Mouse (Mus musculus): ENCODE data around the gene Aasdhppt. TPM values are rescaled to one million over a fixed set of nuclear protein-coding genes. Genes with fewer than 3 reads are reported as not detected.

Gene Aasdhppt
- 30.1 and 30.7 TPM in 2 replicates for polyA plus RNA-seq (2015; fragmentation: Nextera tagmentation; extraction: Ambion mirVana)

DNA sequence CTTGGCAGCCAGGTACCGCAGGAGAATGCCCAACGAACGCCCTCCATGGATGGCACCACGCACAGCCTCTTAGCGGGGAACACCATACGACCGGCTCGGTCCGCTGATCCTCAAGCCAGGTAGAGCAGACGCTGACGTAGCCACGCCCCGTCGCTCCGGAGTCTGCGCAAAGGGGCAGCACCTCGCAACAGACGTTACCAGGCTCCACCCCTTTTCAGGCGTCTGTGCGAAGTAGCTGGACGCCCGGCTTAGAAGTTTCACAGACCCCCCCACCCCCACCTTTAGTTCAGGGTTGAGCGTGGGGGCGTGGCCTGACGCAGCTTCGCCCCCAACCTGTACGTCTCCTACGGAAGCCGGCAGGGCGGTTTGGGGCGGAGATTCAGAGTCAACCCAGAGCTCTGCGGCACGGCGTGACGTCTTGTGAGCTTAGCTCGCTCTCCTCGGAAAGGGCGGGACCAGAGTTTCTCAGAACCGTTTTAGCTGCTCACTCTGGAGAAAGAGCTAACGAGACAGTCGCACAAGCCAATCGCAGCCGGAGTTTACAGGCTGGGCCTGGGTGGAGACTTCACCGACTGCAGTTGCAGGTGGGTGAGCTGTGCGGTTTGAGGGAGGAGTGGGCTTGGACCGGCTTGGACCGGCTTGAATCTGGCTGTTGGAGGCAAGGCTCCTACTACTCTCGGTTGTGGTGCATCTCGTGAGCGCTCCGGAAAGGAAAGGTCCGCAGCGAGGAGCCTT is at the start of gene Aasdhppt, which contains the start of gene Kbtbd3:
TSS of gene Aasdhppt (minus strand) at position 121 of the 735 bp plus-strand sequence.
TSS of gene Kbtbd3 (plus strand) at position 483 of the 735 bp plus-strand sequence.
- peak; percentile 99 for ATAC-seq (ENCODE audit: low FRiP score, low read depth)
- Histone ChIP-seq H3K9me3 (no peaks in the 10 kb centered on the region), H3K9ac (peak within 1 kb of the TSS; percentile 79), H3K4me2 (peak within 1 kb of the TSS; percentile 70), H3K27ac (replicated peaks) (peak within 1 kb of the TSS; percentile 91), H3K4me3 (peak within 1 kb of the TSS; percentile 80), H3K36me3 (peaks cover 4% of the 10 kb centered on the region; the same call in 1 of the 2 replicates), H3K4me1 (replicated peaks) (peaks cover 26% of the 10 kb centered on the region), H3K27me3 (no peaks in the 10 kb centered on the region)
- under 1% methylated on average over 53 of the region's 53 CpGs for WGBS

DNA sequence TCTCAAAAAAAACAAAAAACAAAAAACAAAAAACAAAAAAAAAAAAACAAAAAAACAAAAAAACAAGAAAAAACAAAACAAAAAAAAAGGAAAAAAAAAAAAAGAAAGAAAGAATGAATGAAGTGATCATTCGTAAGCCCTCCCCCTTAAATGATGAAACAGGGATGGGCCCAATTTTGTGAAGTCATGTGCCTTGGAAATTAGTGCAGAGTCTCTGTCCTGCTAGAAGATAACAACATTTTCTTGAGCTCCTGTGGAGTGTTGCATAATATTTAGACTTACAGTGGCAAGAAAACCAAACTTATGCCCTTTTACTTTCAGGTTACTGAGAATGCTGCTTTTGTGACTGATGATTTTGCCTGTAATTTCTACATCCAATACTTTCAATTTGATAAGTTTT is 43.9 kb upstream of the Aasdhppt start:
- Histone ChIP-seq H3K36me3 (no peaks in the 10 kb centered on the region), H3K4me3 (no peak overlapping the region), H3K9ac (no peak overlapping the region), H3K4me1 (replicated peaks) (no peaks in the 10 kb centered on the region), H3K9me3 (no peaks in the 10 kb centered on the region), H3K27me3 (no peaks in the 10 kb centered on the region), H3K4me2 (no peak overlapping the region), H3K27ac (replicated peaks) (no peak overlapping the region)
- no peak for ATAC-seq (ENCODE audit: low FRiP score, low read depth)
- 97% methylated on average over 1 of the region's 1 CpGs for WGBS

DNA sequence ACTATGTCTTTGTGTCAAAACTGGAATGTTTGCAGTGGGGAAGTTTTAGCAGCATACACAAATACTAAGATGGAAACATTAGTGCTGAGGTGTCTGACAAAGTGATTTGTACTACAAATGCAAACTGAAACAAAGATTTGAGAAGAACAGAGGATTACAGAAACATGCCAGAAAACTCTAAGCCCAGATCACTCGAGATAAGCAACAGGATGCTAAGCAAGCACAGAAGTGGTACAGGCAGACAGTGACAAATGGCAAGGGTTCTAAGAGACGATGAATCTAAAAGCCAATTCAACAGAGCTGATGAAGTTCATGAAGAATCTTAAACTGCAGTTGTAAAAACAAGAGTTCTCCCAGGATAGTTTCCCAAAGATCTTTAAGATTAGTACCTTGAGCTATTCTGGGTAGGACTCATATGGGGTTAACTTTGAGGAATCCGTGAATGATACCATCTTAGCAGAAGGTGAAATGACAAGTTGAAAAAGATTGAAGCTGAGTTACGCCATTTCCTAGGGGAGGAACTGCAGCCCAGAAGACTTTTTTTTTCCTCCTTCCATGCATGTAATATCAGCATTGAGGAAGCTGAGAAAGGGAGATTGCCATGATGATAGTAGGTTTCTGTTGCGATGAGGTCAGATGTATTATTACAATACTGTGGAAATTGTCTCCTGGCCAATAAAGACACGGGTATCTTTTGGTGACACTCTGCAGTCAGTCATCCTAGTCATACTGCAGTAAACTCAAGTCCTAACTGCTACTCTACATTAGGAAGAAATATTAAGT is 9.9 kb upstream of the Aasdhppt start:
- 84% methylated on average over 6 of the region's 6 CpGs for WGBS
- H3K27ac ChIP-seq (replicated peaks): no peak overlapping the region
- no peak for ATAC-seq (ENCODE audit: low FRiP score, low read depth)
- peaks cover 11% of the 10 kb centered on the region; the same call in 1 of the 2 replicates for H3K36me3 ChIP-seq
- 0 out of 2 replicates have a peak, but pooled peaks cover 4% of the 10 kb centered on the region for H3K9me3 ChIP-seq
- no peak overlapping the region for H3K4me3 ChIP-seq
- H3K9ac ChIP-seq: no peak overlapping the region
- no peaks in the 10 kb centered on the region for H3K4me1 ChIP-seq (replicated peaks)
- H3K4me2 ChIP-seq: no peak overlapping the region
- H3K27me3 ChIP-seq: no peaks in the 10 kb centered on the region

DNA sequence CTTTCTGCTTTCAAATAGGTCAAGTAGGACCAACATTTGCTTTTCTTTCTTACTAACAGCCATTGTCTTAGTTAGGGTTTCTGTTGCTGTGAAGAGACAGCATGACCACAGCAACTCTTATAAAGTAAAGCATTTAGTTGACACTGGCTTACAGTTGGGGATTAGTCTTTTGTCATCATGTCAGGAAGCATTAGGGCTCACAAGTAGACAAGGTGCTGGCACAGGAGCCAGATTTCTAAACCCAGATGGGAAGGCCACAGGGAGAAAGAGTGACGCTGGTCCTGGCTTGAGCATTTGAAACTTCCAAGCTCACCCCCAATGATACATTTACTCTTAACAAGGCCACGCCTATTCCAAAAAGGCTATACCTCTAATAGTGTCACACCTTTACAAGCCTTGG is 6.5 kb upstream of the Aasdhppt start:
- ATAC-seq (ENCODE audit: low FRiP score, low read depth): no peak
- Histone ChIP-seq H3K9ac (no peak overlapping the region), H3K27ac (replicated peaks) (no peak overlapping the region), H3K4me3 (no peak overlapping the region), H3K36me3 (peaks cover 6% of the 10 kb centered on the region; the same call in 1 of the 2 replicates), H3K4me1 (replicated peaks) (peaks cover 5% of the 10 kb centered on the region), H3K4me2 (no peak overlapping the region), H3K9me3 (no peaks in the 10 kb centered on the region), H3K27me3 (no peaks in the 10 kb centered on the region)
- 93% methylated on average over 2 of the region's 2 CpGs for WGBS

DNA sequence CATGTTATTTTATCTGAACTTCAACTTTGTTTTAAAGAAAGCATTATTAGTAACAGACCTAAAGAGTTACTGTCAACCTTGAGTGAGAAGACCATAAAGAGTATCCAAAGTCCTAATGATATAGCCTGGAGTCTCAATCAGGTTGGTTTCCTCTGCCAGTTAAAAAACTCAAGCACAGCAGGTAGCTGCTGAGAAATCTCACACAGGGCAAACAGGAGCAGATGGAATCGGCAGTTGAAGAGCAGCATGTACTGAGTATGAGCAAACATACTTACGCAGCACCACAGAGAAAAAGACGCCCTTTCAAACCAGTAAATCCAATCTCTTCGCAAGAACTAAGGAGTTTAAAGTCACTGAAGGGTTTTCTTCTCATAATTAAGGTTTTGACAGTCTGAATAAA is 4.7 kb upstream of the Aasdhppt start:
- no peak overlapping the region for H3K27ac ChIP-seq (replicated peaks)
- 93% methylated on average over 4 of the region's 4 CpGs for WGBS
- H3K4me1 ChIP-seq (replicated peaks): peaks cover 11% of the 10 kb centered on the region
- H3K4me2 ChIP-seq: no peak overlapping the region
- H3K36me3 ChIP-seq: peaks cover 6% of the 10 kb centered on the region; the same call in 1 of the 2 replicates
- no peaks in the 10 kb centered on the region for H3K27me3 ChIP-seq
- no peak overlapping the region for H3K9ac ChIP-seq
- no peak for ATAC-seq (ENCODE audit: low FRiP score, low read depth)
- H3K4me3 ChIP-seq: no peak overlapping the region
- H3K9me3 ChIP-seq: no peaks in the 10 kb centered on the region

DNA sequence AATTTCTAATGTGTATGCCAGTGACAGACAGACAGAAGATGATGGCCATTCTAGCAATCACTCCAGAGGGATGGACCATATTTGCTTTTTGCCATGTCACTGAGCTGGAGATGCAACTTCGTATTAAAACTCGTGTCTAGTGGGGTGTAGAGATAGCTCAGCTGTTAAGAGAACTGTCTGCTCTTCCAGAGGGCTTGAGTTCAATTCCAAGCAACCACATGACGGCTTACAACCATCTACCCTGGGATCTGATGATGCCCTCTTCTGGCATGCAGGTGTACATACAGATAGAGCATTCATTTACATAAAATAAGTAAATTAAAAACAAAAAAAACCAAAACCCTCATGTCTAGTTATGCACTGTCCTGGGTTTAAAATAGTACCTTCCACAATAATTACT is 1.9 kb upstream of the Aasdhppt start:
- H3K4me2 ChIP-seq: peak overlapping the region; percentile 70
- H3K9me3 ChIP-seq: no peaks in the 10 kb centered on the region
- peak overlapping the region; percentile 80; the same call in 1 of the 2 replicates for H3K4me3 ChIP-seq
- peaks cover 24% of the 10 kb centered on the region for H3K4me1 ChIP-seq (replicated peaks)
- 90% methylated on average over 3 of the region's 3 CpGs for WGBS
- peaks cover 4% of the 10 kb centered on the region; the same call in 1 of the 2 replicates for H3K36me3 ChIP-seq
- H3K27me3 ChIP-seq: no peaks in the 10 kb centered on the region
- ATAC-seq (ENCODE audit: low FRiP score, low read depth): no peak
- H3K9ac ChIP-seq: peak overlapping the region; percentile 79; the same call in 1 of the 2 replicates
- H3K27ac ChIP-seq (replicated peaks): peak overlapping the region; percentile 91; the same call in 1 of the 2 replicates

DNA sequence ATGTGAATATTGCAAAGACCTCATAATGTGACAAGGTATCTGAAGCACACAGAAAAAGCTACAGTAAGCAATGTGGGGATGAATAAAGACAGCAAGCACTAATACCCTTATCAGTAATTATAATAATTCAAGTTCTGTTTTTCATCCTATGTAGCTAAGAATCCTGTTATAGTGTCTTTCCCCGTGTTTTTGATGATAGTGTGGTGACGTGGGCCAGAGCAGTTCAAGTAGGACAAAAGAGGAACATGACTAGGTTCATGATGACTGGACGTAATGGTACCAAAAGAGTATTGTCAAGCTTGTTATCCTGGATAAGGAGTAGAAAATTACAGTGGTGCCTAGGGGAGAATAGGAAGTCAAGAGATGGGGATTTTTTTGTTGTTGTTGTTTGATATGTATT is 1.4 kb upstream of the Aasdhppt start:
- ATAC-seq (ENCODE audit: low FRiP score, low read depth): no peak
- Histone ChIP-seq H3K27me3 (no peaks in the 10 kb centered on the region), H3K36me3 (peaks cover 4% of the 10 kb centered on the region; the same call in 1 of the 2 replicates), H3K27ac (replicated peaks) (peak overlapping the region; percentile 91), H3K9ac (peak overlapping the region; percentile 79), H3K4me2 (peak overlapping the region; percentile 70), H3K4me3 (peak overlapping the region; percentile 80), H3K9me3 (no peaks in the 10 kb centered on the region), H3K4me1 (replicated peaks) (peaks cover 26% of the 10 kb centered on the region)
- 65% methylated on average over 3 of the region's 3 CpGs for WGBS

DNA sequence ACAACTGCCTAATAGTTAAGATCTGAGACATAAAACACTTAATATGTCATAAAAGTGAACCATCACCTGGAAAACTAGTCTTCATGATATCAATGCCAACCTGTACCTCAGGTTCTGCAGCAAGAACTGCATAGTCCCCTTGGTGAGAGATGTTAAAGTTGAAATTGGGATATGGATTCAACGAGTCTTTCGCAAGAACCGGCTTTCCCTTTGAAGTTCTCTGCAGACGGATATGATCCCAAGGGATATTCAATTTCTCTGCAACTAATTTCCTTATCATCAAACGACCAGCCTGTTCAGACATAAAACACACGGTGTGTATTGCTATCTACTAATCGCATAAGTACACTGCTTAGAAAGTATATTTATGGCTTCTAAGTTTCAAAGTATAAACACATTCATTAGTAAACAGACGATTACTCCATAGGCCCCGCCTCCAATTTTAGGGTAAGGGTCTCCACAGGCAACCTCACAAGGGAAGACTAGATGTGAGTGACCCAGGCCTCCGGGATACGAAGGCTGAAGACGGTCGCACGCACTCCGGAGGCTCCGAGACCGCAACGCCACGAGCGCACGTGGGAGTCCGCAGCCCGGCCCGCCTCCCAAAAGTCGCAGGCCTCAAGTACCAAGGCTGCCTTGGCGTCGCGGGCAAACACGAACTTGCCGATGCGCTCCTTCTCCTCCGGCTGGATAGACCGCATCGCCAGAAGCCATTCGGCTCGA is 482 bp downstream of the Aasdhppt start:
- H3K9me3 ChIP-seq: no peaks in the 10 kb centered on the region
- H3K36me3 ChIP-seq: no peaks in the 10 kb centered on the region
- peak overlapping the region; percentile 91 for H3K27ac ChIP-seq (replicated peaks)
- no peaks in the 10 kb centered on the region for H3K27me3 ChIP-seq
- H3K9ac ChIP-seq: peak overlapping the region; percentile 69
- H3K4me2 ChIP-seq: peak overlapping the region; percentile 70
- peak overlapping the region; percentile 80 for H3K4me3 ChIP-seq
- under 1% methylated on average over 36 of the region's 36 CpGs for WGBS
- peak; percentile 54 for ATAC-seq (ENCODE audit: low FRiP score, low read depth)
- H3K4me1 ChIP-seq (replicated peaks): peaks cover 26% of the 10 kb centered on the region

DNA sequence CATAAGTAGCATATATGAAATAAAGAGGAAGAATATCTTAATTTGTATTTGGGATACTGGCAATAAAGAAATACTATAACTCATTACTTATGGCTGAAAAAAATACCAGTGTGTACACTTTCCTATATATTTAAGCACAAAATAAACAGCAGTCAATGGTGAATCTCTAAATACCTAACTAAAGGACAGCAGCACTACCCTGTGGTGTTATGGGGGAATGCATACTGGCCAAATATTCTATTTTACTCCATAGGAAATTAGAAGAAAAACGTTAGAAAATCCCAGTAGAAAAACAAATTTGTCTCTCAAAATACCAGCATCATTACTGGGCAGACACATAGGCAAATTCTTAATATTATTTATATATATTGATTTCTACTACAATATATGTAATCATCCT is 4.4 kb downstream of the Aasdhppt start:
- Histone ChIP-seq H3K27ac (replicated peaks) (no peak overlapping the region), H3K4me3 (no peak overlapping the region), H3K36me3 (peaks cover 15% of the 10 kb centered on the region), H3K9me3 (no peaks in the 10 kb centered on the region), H3K4me1 (replicated peaks) (peaks cover 15% of the 10 kb centered on the region), H3K4me2 (no peak overlapping the region), H3K27me3 (no peaks in the 10 kb centered on the region), H3K9ac (no peak overlapping the region)
- WGBS: 58% methylated on average over 1 of the region's 1 CpGs
- no peak for ATAC-seq (ENCODE audit: low FRiP score, low read depth)

DNA sequence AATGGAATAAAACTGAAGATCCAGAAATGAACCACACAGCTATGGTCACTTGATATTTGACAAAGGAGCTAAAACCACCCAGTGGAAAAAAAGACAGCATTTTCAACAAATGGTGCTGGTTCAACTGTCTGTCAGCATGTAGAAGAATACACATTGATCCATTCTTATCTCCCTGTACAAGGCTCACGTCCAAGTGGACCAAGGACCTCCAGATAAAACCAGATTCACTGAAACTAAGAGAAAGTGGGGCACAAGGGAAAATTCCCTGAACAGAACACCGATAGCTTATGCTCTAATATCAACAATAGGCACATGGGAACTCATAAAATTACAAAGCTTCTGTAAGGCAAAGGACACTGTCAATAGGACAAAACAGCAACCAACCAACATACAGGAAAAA is 8.8 kb downstream of the Aasdhppt start:
- no peak overlapping the region for H3K4me3 ChIP-seq
- H3K9me3 ChIP-seq: no peaks in the 10 kb centered on the region
- H3K4me1 ChIP-seq (replicated peaks): no peaks in the 10 kb centered on the region
- no peak overlapping the region for H3K9ac ChIP-seq
- no peak overlapping the region for H3K27ac ChIP-seq (replicated peaks)
- H3K27me3 ChIP-seq: no peaks in the 10 kb centered on the region
- peaks cover 30% of the 10 kb centered on the region for H3K36me3 ChIP-seq
- ATAC-seq (ENCODE audit: low FRiP score, low read depth): no peak
- 98% methylated on average over 2 of the region's 2 CpGs for WGBS
- no peak overlapping the region for H3K4me2 ChIP-seq

DNA sequence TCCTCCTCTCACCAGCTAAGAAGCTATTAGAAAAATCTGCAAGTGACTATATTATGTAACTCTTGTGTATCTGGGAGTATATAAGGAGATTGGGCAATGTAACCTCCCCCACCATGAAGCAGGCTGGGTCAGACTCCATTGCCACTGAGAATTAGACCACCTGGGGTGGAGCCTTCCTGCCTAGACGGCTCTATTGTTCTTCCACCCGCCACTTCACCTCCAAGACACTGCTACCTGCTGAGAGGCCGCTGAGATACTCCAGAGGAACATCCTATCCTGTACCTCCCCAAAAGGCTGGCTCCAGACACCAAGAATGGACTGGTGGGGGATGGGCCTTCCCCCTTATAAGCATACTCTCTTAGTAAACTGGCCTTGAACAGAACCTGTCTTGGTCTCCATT is 25.4 kb downstream of the Aasdhppt start:
- no peaks in the 10 kb centered on the region for H3K9me3 ChIP-seq
- 0 out of 2 replicates have a peak, but pooled peaks cover 6% of the 10 kb centered on the region for H3K36me3 ChIP-seq
- H3K27ac ChIP-seq (replicated peaks): no peak overlapping the region
- no peak for ATAC-seq (ENCODE audit: low FRiP score, low read depth)
- no peak overlapping the region for H3K4me2 ChIP-seq
- H3K4me1 ChIP-seq (replicated peaks): no peaks in the 10 kb centered on the region
- H3K4me3 ChIP-seq: no peak overlapping the region
- H3K9ac ChIP-seq: no peak overlapping the region
- no peaks in the 10 kb centered on the region for H3K27me3 ChIP-seq
- 21% methylated on average over 3 of the region's 3 CpGs for WGBS

Data from hindbrain, embryonic 15.5 days (tissue).